Mouse (Mus musculus): ENCODE measurements around the gene Resf1.

GRCm38 (mm10) chr6:149344372-149344771 is 35.2 kb downstream of the Resf1 start:
- no peak for TF ChIP-seq GATA1 (IDR thresholded peaks at IDR 0.05; ENCODE audit: borderline replicate concordance, low read length)
- no peak for TF ChIP-seq FLI1 (IDR thresholded peaks at IDR 0.05; ENCODE audit: low read length)
